Mouse (Mus musculus): Measurements from ENCODE around the gene Nsf. TPM values are rescaled to one million over a fixed set of nuclear protein-coding genes. Genes with fewer than 3 reads are reported as not detected.

Nsf gene
- polyA plus RNA-seq, 1 experiment from 2014 or later = 47.6 TPM

DNA sequence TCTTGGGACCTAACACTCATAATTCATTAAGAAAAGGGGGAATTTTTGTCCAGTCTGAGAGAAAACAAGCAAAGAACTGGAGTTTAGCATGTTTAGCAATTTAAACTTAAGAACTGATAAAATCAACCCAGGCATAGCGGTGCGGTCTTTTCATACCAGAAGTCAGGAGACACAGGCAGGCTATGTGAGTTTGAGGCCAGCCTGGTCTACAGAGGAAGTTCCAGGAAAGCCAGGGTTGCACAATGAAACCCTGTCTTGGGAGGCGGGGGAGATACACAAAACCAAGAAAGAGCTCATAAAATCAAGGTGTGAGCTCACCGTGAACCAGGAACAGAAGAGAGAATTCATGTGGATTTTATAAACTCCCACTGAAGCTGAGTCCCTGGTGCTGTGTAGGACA, 3.0 kb upstream of the Nsf start:
- no peak for ATAC-seq (replicated peaks; ENCODE audit: insufficient number of reproducible peaks, low FRiP score, low TSS enrichment, low read depth)

GRCm38 (mm10) chr11:103953032-103953895, 592 bp downstream of the Nsf start:
- Histone ChIP-seq H3K27ac (replicated peaks; ENCODE audit: low read depth, low read length) (no peak overlapping the region), H3K9me3 (replicated peaks; ENCODE audit: control insufficient read depth, low read length) (no peaks in the 10 kb centered on the region), H3K4me2 (ENCODE audit: low read depth, low read length) (peak overlapping the region; percentile 65), H3K36me3 (replicated peaks; ENCODE audit: control insufficient read depth, insufficient read depth, low read depth, low read length) (no peaks in the 10 kb centered on the region), H3K9ac (replicated peaks; ENCODE audit: low read length) (peak overlapping the region; percentile 90), H3K4me1 (ENCODE audit: control insufficient read depth, insufficient read depth, low read length) (peaks cover 3% of the 10 kb centered on the region; the same call in 1 of the 2 replicates), H3K4me3 (ENCODE audit: low read depth, low read length) (peak overlapping the region; percentile 83), H3K27me3 (ENCODE audit: control insufficient read depth, insufficient read depth, low read length) (no peaks in the 10 kb centered on the region)
- WGBS = 3% methylated on average over 30 of the region's 32 CpGs
- ATAC-seq (replicated peaks; ENCODE audit: insufficient number of reproducible peaks, low FRiP score, low TSS enrichment, low read depth) = peak; percentile 68
- DNase-seq (ENCODE audit: low spot score) = peak; percentile 22

More for the DNA sequence above, 3.0 kb upstream of the Nsf start:
- 89% methylated on average over 4 of the region's 4 CpGs for WGBS
- DNase-seq (ENCODE audit: low spot score) = no peak
- H3K36me3 ChIP-seq (replicated peaks; ENCODE audit: control insufficient read depth, insufficient read depth, low read depth, low read length) = no peaks in the 10 kb centered on the region
- H3K4me1 ChIP-seq (ENCODE audit: control insufficient read depth, insufficient read depth, low read length) = peaks cover 3% of the 10 kb centered on the region; the same call in 1 of the 2 replicates
- no peak overlapping the region for H3K9ac ChIP-seq (replicated peaks; ENCODE audit: low read length)
- H3K4me2 ChIP-seq (ENCODE audit: low read depth, low read length) = no peak overlapping the region
- H3K4me3 ChIP-seq (ENCODE audit: low read depth, low read length) = no peak overlapping the region
- H3K9me3 ChIP-seq (replicated peaks; ENCODE audit: control insufficient read depth, low read length) = no peaks in the 10 kb centered on the region
- no peaks in the 10 kb centered on the region for H3K27me3 ChIP-seq (ENCODE audit: control insufficient read depth, insufficient read depth, low read length)
- no peak overlapping the region for H3K27ac ChIP-seq (replicated peaks; ENCODE audit: low read depth, low read length)

GRCm38 (mm10) chr11:103952635-103953031, 1.2 kb downstream of the Nsf start:
- no peaks in the 10 kb centered on the region for H3K27me3 ChIP-seq (ENCODE audit: control insufficient read depth, insufficient read depth, low read length)
- 50% methylated on average over 5 of the region's 5 CpGs for WGBS
- no peak overlapping the region for H3K4me2 ChIP-seq (ENCODE audit: low read depth, low read length)
- H3K36me3 ChIP-seq (replicated peaks; ENCODE audit: control insufficient read depth, insufficient read depth, low read depth, low read length) = no peaks in the 10 kb centered on the region
- no peak for DNase-seq (ENCODE audit: low spot score)
- H3K4me3 ChIP-seq (ENCODE audit: low read depth, low read length) = no peak overlapping the region; the same call in 1 of the 2 replicates
- no peak for ATAC-seq (replicated peaks; ENCODE audit: insufficient number of reproducible peaks, low FRiP score, low TSS enrichment, low read depth)
- H3K9ac ChIP-seq (replicated peaks; ENCODE audit: low read length) = no peak overlapping the region
- no peaks in the 10 kb centered on the region for H3K9me3 ChIP-seq (replicated peaks; ENCODE audit: control insufficient read depth, low read length)
- H3K27ac ChIP-seq (replicated peaks; ENCODE audit: low read depth, low read length) = no peak overlapping the region
- H3K4me1 ChIP-seq (ENCODE audit: control insufficient read depth, insufficient read depth, low read length) = peaks cover 3% of the 10 kb centered on the region; the same call in 1 of the 2 replicates

DNA sequence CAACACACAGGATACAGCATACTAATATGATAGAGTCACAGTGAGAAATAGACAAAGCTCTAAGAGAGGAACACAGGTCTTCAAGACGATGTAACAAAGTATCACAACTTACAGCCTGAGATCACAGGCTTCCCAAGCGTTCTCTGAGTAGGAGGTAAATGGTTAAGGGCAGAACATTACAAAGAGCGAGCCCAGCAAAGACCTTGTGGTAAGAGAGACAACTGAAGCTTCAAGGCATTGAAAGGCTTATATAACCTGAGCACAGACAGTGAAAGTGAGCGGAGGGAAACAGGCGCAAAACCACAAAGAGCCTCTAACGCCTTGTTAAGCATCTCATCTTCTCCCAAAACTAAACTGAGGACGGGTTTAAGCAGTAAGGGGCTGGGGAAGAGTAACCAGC, 2.8 kb downstream of the Nsf start:
- Histone ChIP-seq H3K36me3 (replicated peaks; ENCODE audit: control insufficient read depth, insufficient read depth, low read depth, low read length) (no peaks in the 10 kb centered on the region), H3K4me1 (ENCODE audit: control insufficient read depth, insufficient read depth, low read length) (peaks cover 3% of the 10 kb centered on the region; the same call in 1 of the 2 replicates), H3K4me3 (ENCODE audit: low read depth, low read length) (no peak overlapping the region), H3K27me3 (ENCODE audit: control insufficient read depth, insufficient read depth, low read length) (no peaks in the 10 kb centered on the region), H3K9ac (replicated peaks; ENCODE audit: low read length) (no peak overlapping the region), H3K4me2 (ENCODE audit: low read depth, low read length) (no peak overlapping the region), H3K9me3 (replicated peaks; ENCODE audit: control insufficient read depth, low read length) (no peaks in the 10 kb centered on the region), H3K27ac (replicated peaks; ENCODE audit: low read depth, low read length) (no peak overlapping the region)
- no peak for DNase-seq (ENCODE audit: low spot score)
- ATAC-seq (replicated peaks; ENCODE audit: insufficient number of reproducible peaks, low FRiP score, low TSS enrichment, low read depth) = no peak
- 85% methylated on average over 7 of the region's 7 CpGs for WGBS

DNA sequence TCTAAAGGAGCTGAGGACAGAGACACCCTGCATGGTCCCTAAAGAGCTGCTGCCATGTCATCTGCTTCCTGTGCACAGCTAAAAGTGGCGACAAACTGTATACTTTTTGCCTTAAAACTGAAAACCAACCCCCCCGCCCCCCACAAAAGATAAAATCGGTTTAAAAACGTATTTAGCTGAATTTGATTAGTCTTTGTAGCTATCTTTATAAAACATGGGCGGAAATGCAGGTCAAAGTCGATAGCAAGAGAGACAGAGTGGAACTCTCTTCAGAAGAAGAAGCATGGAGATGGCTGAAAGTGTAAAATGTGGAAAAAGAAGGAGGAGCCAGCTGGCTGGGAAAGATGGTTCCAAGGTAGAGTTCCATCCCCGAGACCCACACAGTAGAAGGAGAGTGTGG, 4.9 kb downstream of the Nsf start:
- no peaks in the 10 kb centered on the region for H3K36me3 ChIP-seq (replicated peaks; ENCODE audit: control insufficient read depth, insufficient read depth, low read depth, low read length)
- no peak overlapping the region for H3K27ac ChIP-seq (replicated peaks; ENCODE audit: low read depth, low read length)
- no peaks in the 10 kb centered on the region for H3K9me3 ChIP-seq (replicated peaks; ENCODE audit: control insufficient read depth, low read length)
- ATAC-seq (replicated peaks; ENCODE audit: insufficient number of reproducible peaks, low FRiP score, low TSS enrichment, low read depth) (no peak), DNase-seq (ENCODE audit: low spot score) (no peak)
- no peaks in the 10 kb centered on the region for H3K27me3 ChIP-seq (ENCODE audit: control insufficient read depth, insufficient read depth, low read length)
- 89% methylated on average over 7 of the region's 7 CpGs for WGBS
- H3K4me3 ChIP-seq (ENCODE audit: low read depth, low read length) = no peak overlapping the region
- H3K4me1 ChIP-seq (ENCODE audit: control insufficient read depth, insufficient read depth, low read length) = peaks cover 3% of the 10 kb centered on the region; the same call in 1 of the 2 replicates
- no peak overlapping the region for H3K4me2 ChIP-seq (ENCODE audit: low read depth, low read length)
- no peak overlapping the region for H3K9ac ChIP-seq (replicated peaks; ENCODE audit: low read length)

DNA sequence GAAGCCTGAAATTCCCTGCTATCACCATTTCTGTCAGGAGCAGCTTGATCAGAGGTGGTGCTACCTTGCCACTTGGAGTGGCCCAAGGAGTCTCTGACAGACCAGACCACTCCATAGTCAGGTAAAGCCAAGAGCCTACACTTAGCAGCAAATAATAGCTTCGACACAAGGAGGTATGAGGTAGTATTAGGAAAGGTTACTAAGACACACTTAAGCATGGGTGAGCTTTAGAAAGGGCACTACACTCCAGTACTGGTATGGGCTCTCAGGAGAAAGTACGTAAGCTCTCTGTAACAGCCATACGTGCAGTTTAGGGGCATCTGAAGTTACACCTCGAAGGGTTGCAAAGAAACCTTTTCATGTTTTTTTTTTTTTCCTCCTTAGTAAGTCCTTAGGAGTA, 11.1 kb downstream of the Nsf start:
- no peaks in the 10 kb centered on the region for H3K4me1 ChIP-seq (ENCODE audit: control insufficient read depth, insufficient read depth, low read length)
- H3K27ac ChIP-seq (replicated peaks; ENCODE audit: low read depth, low read length) = no peak overlapping the region
- no peak overlapping the region for H3K4me2 ChIP-seq (ENCODE audit: low read depth, low read length)
- no peaks in the 10 kb centered on the region for H3K36me3 ChIP-seq (replicated peaks; ENCODE audit: control insufficient read depth, insufficient read depth, low read depth, low read length)
- ATAC-seq (replicated peaks; ENCODE audit: insufficient number of reproducible peaks, low FRiP score, low TSS enrichment, low read depth) (no peak), DNase-seq (ENCODE audit: low spot score) (no peak)
- H3K9me3 ChIP-seq (replicated peaks; ENCODE audit: control insufficient read depth, low read length) = no peaks in the 10 kb centered on the region
- no peak overlapping the region for H3K4me3 ChIP-seq (ENCODE audit: low read depth, low read length)
- H3K9ac ChIP-seq (replicated peaks; ENCODE audit: low read length) = no peak overlapping the region
- 90% methylated on average over 4 of the region's 4 CpGs for WGBS
- no peaks in the 10 kb centered on the region for H3K27me3 ChIP-seq (ENCODE audit: control insufficient read depth, insufficient read depth, low read length)

- H3K4me1 ChIP-seq (ENCODE audit: control insufficient read depth, insufficient read depth, low read length) = no peaks in the 10 kb centered on the region
- no peak overlapping the region for H3K9ac ChIP-seq (replicated peaks; ENCODE audit: low read length)
- H3K27me3 ChIP-seq (ENCODE audit: control insufficient read depth, insufficient read depth, low read length) = no peaks in the 10 kb centered on the region
- no peaks in the 10 kb centered on the region for H3K36me3 ChIP-seq (replicated peaks; ENCODE audit: control insufficient read depth, insufficient read depth, low read depth, low read length)
- WGBS = 71% methylated on average over 5 of the region's 5 CpGs
- ATAC-seq (replicated peaks; ENCODE audit: insufficient number of reproducible peaks, low FRiP score, low TSS enrichment, low read depth) = no peak
- H3K4me2 ChIP-seq (ENCODE audit: low read depth, low read length) = no peak overlapping the region
- DNase-seq (ENCODE audit: low spot score) = no peak
- no peak overlapping the region for H3K27ac ChIP-seq (replicated peaks; ENCODE audit: low read depth, low read length)
- H3K4me3 ChIP-seq (ENCODE audit: low read depth, low read length) = no peak overlapping the region
- H3K9me3 ChIP-seq (replicated peaks; ENCODE audit: control insufficient read depth, low read length) = no peaks in the 10 kb centered on the region
Measured at GRCm38 (mm10) chr11:103941351-103941750, 12.5 kb downstream of the Nsf start.

DNA sequence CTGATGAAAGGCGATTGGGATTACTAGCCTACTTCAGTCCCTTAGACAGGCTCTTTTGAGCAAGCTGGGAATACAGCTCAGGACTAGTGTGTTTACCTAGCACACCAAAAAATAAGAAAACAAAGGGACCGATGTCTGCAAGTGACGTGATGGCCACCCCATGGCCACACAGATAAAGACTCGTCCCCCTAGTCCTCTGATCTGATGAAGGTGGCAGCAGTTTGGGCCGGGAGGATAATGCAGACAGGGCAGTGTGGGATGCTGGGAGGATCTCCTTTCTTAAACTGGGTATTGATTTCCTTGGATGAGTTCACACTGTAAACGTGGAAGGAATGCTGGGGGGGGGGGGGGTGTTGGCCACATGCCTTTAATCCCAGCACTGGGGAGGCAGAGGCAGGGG, 13.0 kb downstream of the Nsf start:
- DNase-seq (ENCODE audit: low spot score) = no peak
- ATAC-seq (replicated peaks; ENCODE audit: insufficient number of reproducible peaks, low FRiP score, low TSS enrichment, low read depth) = no peak
- 67% methylated on average over 6 of the region's 6 CpGs for WGBS
- no peaks in the 10 kb centered on the region for H3K36me3 ChIP-seq (replicated peaks; ENCODE audit: control insufficient read depth, insufficient read depth, low read depth, low read length)
- H3K27me3 ChIP-seq (ENCODE audit: control insufficient read depth, insufficient read depth, low read length) = no peaks in the 10 kb centered on the region
- H3K4me1 ChIP-seq (ENCODE audit: control insufficient read depth, insufficient read depth, low read length) = no peaks in the 10 kb centered on the region
- H3K9ac ChIP-seq (replicated peaks; ENCODE audit: low read length) = no peak overlapping the region
- no peaks in the 10 kb centered on the region for H3K9me3 ChIP-seq (replicated peaks; ENCODE audit: control insufficient read depth, low read length)
- no peak overlapping the region for H3K4me2 ChIP-seq (ENCODE audit: low read depth, low read length)
- H3K4me3 ChIP-seq (ENCODE audit: low read depth, low read length) = no peak overlapping the region
- no peak overlapping the region for H3K27ac ChIP-seq (replicated peaks; ENCODE audit: low read depth, low read length)

All from embryonic facial prominence, embryonic 11.5 days (tissue).